ENCODE assay signal across 13 mouse cellular contexts in genomic region chr1:58045076-58045475, GRCm38 (mm10).
"Had no signal": no experiment of that assay in that cellular context is flagged by ENCODE, and none has a peak within 500 bp of the region (broad histone marks: within the 10 kb centered on the region; RNA-seq: fewer than 3 reads in every experiment).

No protein-coding gene starts in this region.

- DNase-seq: lung, adult 2 months; lung, postnatal 36 days; thymus, adult 2 months; thymus, postnatal 25 days had no signal

- H3K9me3 ChIP-seq: limb, embryonic 10.5 days; liver, embryonic 15.5 days; midbrain, embryonic 13.5 days; neural tube, embryonic 12.5 days had no signal

- H3K4me1 ChIP-seq: limb, embryonic 10.5 days; liver, embryonic 15.5 days; neural tube, embryonic 12.5 days had no signal

- H3K9ac ChIP-seq: liver, embryonic 15.5 days; midbrain, embryonic 13.5 days; neural tube, embryonic 12.5 days had no signal

- H3K36me3 ChIP-seq: limb, embryonic 10.5 days; liver, embryonic 15.5 days; midbrain, embryonic 13.5 days; neural tube, embryonic 12.5 days had no signal

- ATAC-seq: lung, postnatal 0 days; midbrain, embryonic 13.5 days had no signal

- H3K4me2 ChIP-seq: liver, embryonic 11.5 days; liver, embryonic 15.5 days; midbrain, embryonic 13.5 days; neural tube, embryonic 12.5 days had no signal

- H3K4me3 ChIP-seq: left cerebral cortex, adult 2 months; limb, embryonic 10.5 days; liver, embryonic 15.5 days; midbrain, embryonic 13.5 days; myocyte; neural tube, embryonic 12.5 days had no signal

- H3K27me3 ChIP-seq: liver, embryonic 15.5 days; midbrain, embryonic 13.5 days; neural tube, embryonic 12.5 days had no signal

- H3K27ac ChIP-seq: left cerebral cortex, adult 2 months; limb, embryonic 10.5 days; liver, embryonic 15.5 days; midbrain, embryonic 13.5 days; neural tube, embryonic 12.5 days; stomach, postnatal 0 days had no signal
